Comparison of ENCODE assay signal across 20 mouse cellular contexts in genomic region chr12:70778271-70778670, GRCm38 (mm10). TPM values are rescaled to one million over a fixed set of nuclear protein-coding genes. Genes with fewer than 3 reads are reported as not detected.
DNase-seq lines count a peak whose midpoint lies in the region; ATAC-seq and TF ChIP-seq lines count a peak whose summit lies in the region.
"Had no signal": no experiment of that assay in that cellular context is flagged by ENCODE, and none has a peak within 500 bp of the region (broad histone marks: within the 10 kb centered on the region; RNA-seq: fewer than 3 reads in every experiment).

No protein-coding gene starts in this region.

- DNase-seq in forebrain, embryonic 11.5 days (ENCODE audit: low spot score), result no peak
- no peak for DNase-seq in left cerebral cortex, adult 2 months (ENCODE audit: extremely low spot score in 1 of 2, low spot score in 2 of 2)
- DNase-seq in left cerebral cortex, adult 18-20 months (ENCODE audit: low spot score in 2 of 2), result no peak
- peak; percentile 43 for DNase-seq in ES-CJ7 (ENCODE audit: low read depth, low spot score)
- DNase-seq in brain, embryonic 14.5 days (ENCODE audit: low read depth), result peak; percentile 2
- no peak for DNase-seq in lung, adult 18-20 months
- DNase-seq: cerebellum, adult 11 months; cerebellum, adult 9-10 months; gastrocnemius, postnatal 36 days had no signal

- no peaks in the 10 kb centered on the region for H3K9me3 ChIP-seq in forebrain, embryonic 16.5 days (ENCODE audit: control insufficient read depth, low read length)
- no peaks in the 10 kb centered on the region for H3K9me3 ChIP-seq in forebrain, embryonic 11.5 days (ENCODE audit: control insufficient read depth, low read length)
- H3K9me3 ChIP-seq: embryonic facial prominence, embryonic 12.5 days; forebrain, embryonic 12.5 days; heart, embryonic 10.5 days; heart, embryonic 15.5 days; hindbrain, embryonic 10.5 days; intestine, embryonic 15.5 days had no signal

- no peak overlapping the region for H3K4me2 ChIP-seq in forebrain, embryonic 16.5 days (ENCODE audit: low read length)
- no peak overlapping the region for H3K4me2 ChIP-seq in forebrain, embryonic 11.5 days (ENCODE audit: low read depth, low read length, severe bottlenecking)
- H3K4me2 ChIP-seq: embryonic facial prominence, embryonic 12.5 days; forebrain, embryonic 12.5 days; heart, embryonic 15.5 days; hindbrain, embryonic 14.5 days; intestine, embryonic 15.5 days had no signal

- no peaks in the 10 kb centered on the region for H3K27me3 ChIP-seq in forebrain, embryonic 16.5 days (replicated peaks; ENCODE audit: control insufficient read depth, insufficient read depth, low read length)
- H3K27me3 ChIP-seq in forebrain, embryonic 11.5 days (ENCODE audit: control insufficient read depth, insufficient read depth, low read length), result no peaks in the 10 kb centered on the region
- H3K27me3 ChIP-seq: CH12.LX; embryonic facial prominence, embryonic 12.5 days; heart, embryonic 15.5 days; intestine, embryonic 15.5 days had no signal

- TF ChIP-seq CTCF in left cerebral cortex, adult 2 months (IDR thresholded peaks at IDR 0.05), result no peak; the same call in 1 of the 2 replicates
- no peak for TF ChIP-seq CTCF in brain, embryonic 14.5 days (IDR thresholded peaks at IDR 0.05; ENCODE audit: borderline replicate concordance, extremely low read depth, insufficient read depth, insufficient read length)

- H3K36me3 ChIP-seq in forebrain, embryonic 16.5 days (ENCODE audit: control insufficient read depth, insufficient read depth), result no peaks in the 10 kb centered on the region
- H3K36me3 ChIP-seq in forebrain, embryonic 11.5 days (ENCODE audit: control insufficient read depth, insufficient read depth, low read length), result no peaks in the 10 kb centered on the region
- H3K36me3 ChIP-seq: embryonic facial prominence, embryonic 12.5 days; forebrain, embryonic 12.5 days; heart, embryonic 10.5 days; heart, embryonic 15.5 days; hindbrain, embryonic 10.5 days; intestine, embryonic 15.5 days had no signal

- no peak overlapping the region for H3K4me3 ChIP-seq in forebrain, embryonic 16.5 days (replicated peaks; ENCODE audit: low read length)
- no peak overlapping the region for H3K4me3 ChIP-seq in forebrain, embryonic 11.5 days (ENCODE audit: low read depth, low read length)
- H3K4me3 ChIP-seq in left cerebral cortex, adult 2 months, result no peak overlapping the region
- H3K4me3 ChIP-seq: embryonic facial prominence, embryonic 12.5 days; forebrain, embryonic 12.5 days; heart, embryonic 10.5 days; heart, embryonic 15.5 days; hindbrain, embryonic 10.5 days; intestine, embryonic 15.5 days had no signal

- TF ChIP-seq POLR2A in brain, embryonic 14.5 days (IDR thresholded peaks at IDR 0.05; ENCODE audit: borderline replicate concordance, extremely low read depth, insufficient read depth, insufficient read length, poor library complexity, severe bottlenecking), result no peak

- ATAC-seq in forebrain, embryonic 16.5 days, result no peak
- ATAC-seq in forebrain, embryonic 11.5 days (replicated peaks; ENCODE audit: low FRiP score), result no peak
- no peak for ATAC-seq in megakaryocyte, adult 5-6 weeks (ENCODE audit: poor library complexity, severe bottlenecking)
- ATAC-seq: activated CD4-positive, CD25-positive, alpha-beta regulatory T cell, adult 4 months had no signal

- peaks cover 13% of the 10 kb centered on the region for H3K4me1 ChIP-seq in forebrain, embryonic 16.5 days (replicated peaks; ENCODE audit: control insufficient read depth, insufficient read depth, low read length)
- H3K4me1 ChIP-seq in forebrain, embryonic 11.5 days (replicated peaks; ENCODE audit: control insufficient read depth, insufficient read depth, low read length), result no peaks in the 10 kb centered on the region
- H3K4me1 ChIP-seq: intestine, embryonic 15.5 days had no signal

- intact Hi-C loops in left cerebral cortex, adult 2 months (cut with DNase I), result loop anchor here (1.0 to 5.0 kb wide), 4 partner anchors 47 to 81 kb away; partner anchors contain the start of gene Frmd6

- H3K27ac ChIP-seq in forebrain, embryonic 16.5 days (ENCODE audit: low read length), result peak overlapping the region; percentile 23; the same call in 1 of the 2 replicates
- H3K27ac ChIP-seq in forebrain, embryonic 11.5 days (ENCODE audit: low read depth, low read length), result no peak overlapping the region
- H3K27ac ChIP-seq in left cerebral cortex, adult 2 months, result peak overlapping the region; percentile 75
- H3K27ac ChIP-seq: embryonic facial prominence, embryonic 12.5 days; forebrain, embryonic 12.5 days; heart, embryonic 10.5 days; heart, embryonic 15.5 days; hindbrain, embryonic 10.5 days; hindbrain, embryonic 14.5 days had no signal

- 59% methylated on average over 2 of the region's 2 CpGs for WGBS in forebrain, embryonic 16.5 days
- 86% methylated on average over 2 of the region's 2 CpGs for WGBS in forebrain, embryonic 11.5 days

- no peak overlapping the region for H3K9ac ChIP-seq in forebrain, embryonic 16.5 days (replicated peaks; ENCODE audit: low read depth, low read length)
- no peak overlapping the region for H3K9ac ChIP-seq in forebrain, embryonic 11.5 days (ENCODE audit: low read length)
- H3K9ac ChIP-seq: embryonic facial prominence, embryonic 12.5 days; forebrain, embryonic 12.5 days; heart, embryonic 15.5 days; hindbrain, embryonic 14.5 days; intestine, embryonic 15.5 days had no signal

RNA-seq across cellular contexts. Expression of gene Frmd6, which starts 47.0 kb away (rescaled TPM):
- 12.5 and 16.6 TPM in 2 replicates for polyA plus RNA-seq in forebrain, embryonic 16.5 days (2015; fragmentation: Nextera tagmentation; extraction: Ambion mirVana)
- polyA plus RNA-seq in forebrain, embryonic 11.5 days (2014; fragmentation: Nextera tagmentation; extraction: Ambion mirVana), result 20.9 and 22.7 TPM in 2 replicates
- total RNA-seq in left cerebral cortex, adult 2 months (2021), result 10 to 100 TPM; 47.7 to 62.4 TPM
- 10 to 100 TPM; 54.6 to 58.1 TPM for total RNA-seq in left cerebral cortex, adult 18-20 months (2021)
- polyA plus RNA-seq in brain, embryonic 14.5 days (2012; rRNA removed), result 10.6 and 13.2 TPM in 2 replicates
- total RNA-seq in megakaryocyte, adult 5-6 weeks (2015), result 0.64 and 0.69 TPM in 2 replicates
- 1.0 and 1.2 TPM in 2 replicates for total RNA-seq in megakaryocyte, adult 5-6 weeks (2017)

Comparison
In these comparisons a context has a peak if more than half of its experiments do, and no peak if none do; other contexts are left out.
1. DNase-seq: peak in ES-CJ7 (single experiment) and brain, embryonic 14.5 days (single experiment); none in forebrain, embryonic 11.5 days (single experiment), left cerebral cortex, adult 2 months (0 of 2), left cerebral cortex, adult 18-20 months (0 of 2) and lung, adult 18-20 months (0 of 2).
2. RNA of gene Frmd6, which starts 47.0 kb away (total RNA-seq): 47.7 to 62.4 TPM in left cerebral cortex, adult 2 months and 54.6 to 58.1 TPM in left cerebral cortex, adult 18-20 months; 0.64 to 1.2 TPM in megakaryocyte, adult 5-6 weeks; every median in the first group is over 10 times any median in the second.